Mouse (Mus musculus): ENCODE results near the gene Metap1d. TPM values are rescaled to one million over a fixed set of nuclear protein-coding genes. Genes with fewer than 3 reads are reported as not detected.

The Metap1d gene
- polyA plus RNA-seq, 1 experiment from 2014 or later, result 17.0 TPM

- no peak overlapping the region for H3K4me3 ChIP-seq (ENCODE audit: low read depth, low read length)
- H3K36me3 ChIP-seq (ENCODE audit: control insufficient read depth, insufficient read depth, low read length), result 0 out of 2 replicates have a peak, but pooled peaks cover 2% of the 10 kb centered on the region
- no peak overlapping the region for H3K27ac ChIP-seq (replicated peaks)
- H3K4me1 ChIP-seq (replicated peaks; ENCODE audit: control insufficient read depth, insufficient read depth), result no peaks in the 10 kb centered on the region
- H3K9me3 ChIP-seq (ENCODE audit: control insufficient read depth, low read length), result no peaks in the 10 kb centered on the region
- TF ChIP-seq EP300 (optimal IDR thresholded peaks at IDR 0.05) (no peak), CTCF (IDR thresholded peaks at IDR 0.05; ENCODE audit: low read depth) (no peak)
- no peak overlapping the region for H3K4me2 ChIP-seq (replicated peaks; ENCODE audit: low read depth)
- 92% methylated on average over 3 of the region's 4 CpGs for WGBS
- no peaks in the 10 kb centered on the region for H3K27me3 ChIP-seq (ENCODE audit: control insufficient read depth, insufficient read depth, low read length)
- no peak overlapping the region for H3K9ac ChIP-seq (ENCODE audit: low read length)
- no peak for ATAC-seq (ENCODE audit: low FRiP score, low TSS enrichment)
- no peak for DNase-seq (ENCODE audit: low spot score)
These were observed 17.6 kb upstream of the Metap1d start for GRCm38 (mm10) chr2:71435440-71435839.

DNA sequence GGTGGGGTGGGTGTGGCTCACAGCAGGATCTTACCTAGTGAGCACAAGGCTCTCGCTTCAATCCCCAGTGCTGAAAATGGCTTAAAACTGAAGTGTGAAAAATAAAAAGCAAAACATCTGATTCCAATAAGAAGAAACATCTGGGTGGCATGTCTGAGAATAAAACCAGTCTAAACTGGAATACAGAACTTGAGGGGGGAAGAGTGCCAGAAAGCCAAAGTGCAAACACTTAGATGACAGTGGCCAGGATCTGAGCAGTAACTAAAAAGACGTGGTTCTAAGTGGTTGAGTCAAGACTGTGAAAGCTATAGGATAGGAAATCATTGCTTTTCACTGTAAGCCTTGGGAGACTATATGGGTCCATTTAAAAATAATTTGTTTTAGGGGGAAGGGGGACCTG is 9.7 kb upstream of the Metap1d start:
- no peaks in the 10 kb centered on the region for H3K4me1 ChIP-seq (replicated peaks; ENCODE audit: control insufficient read depth, insufficient read depth)
- TF ChIP-seq CTCF (IDR thresholded peaks at IDR 0.05; ENCODE audit: low read depth), result no peak
- TF ChIP-seq EP300 (optimal IDR thresholded peaks at IDR 0.05), result no peak
- no peak for ATAC-seq (ENCODE audit: low FRiP score, low TSS enrichment)
- H3K27ac ChIP-seq (replicated peaks), result no peak overlapping the region
- no peak overlapping the region for H3K9ac ChIP-seq (ENCODE audit: low read length)
- H3K27me3 ChIP-seq (ENCODE audit: control insufficient read depth, insufficient read depth, low read length), result no peaks in the 10 kb centered on the region
- no peak overlapping the region for H3K4me3 ChIP-seq (ENCODE audit: low read depth, low read length)
- no peaks in the 10 kb centered on the region for H3K9me3 ChIP-seq (ENCODE audit: control insufficient read depth, low read length)
- 0 out of 2 replicates have a peak, but pooled peaks cover 2% of the 10 kb centered on the region for H3K36me3 ChIP-seq (ENCODE audit: control insufficient read depth, insufficient read depth, low read length)
- no peak for DNase-seq (ENCODE audit: low spot score)
- 32% methylated on average over 2 of the region's 2 CpGs for WGBS
- H3K4me2 ChIP-seq (replicated peaks; ENCODE audit: low read depth), result no peak overlapping the region

DNA sequence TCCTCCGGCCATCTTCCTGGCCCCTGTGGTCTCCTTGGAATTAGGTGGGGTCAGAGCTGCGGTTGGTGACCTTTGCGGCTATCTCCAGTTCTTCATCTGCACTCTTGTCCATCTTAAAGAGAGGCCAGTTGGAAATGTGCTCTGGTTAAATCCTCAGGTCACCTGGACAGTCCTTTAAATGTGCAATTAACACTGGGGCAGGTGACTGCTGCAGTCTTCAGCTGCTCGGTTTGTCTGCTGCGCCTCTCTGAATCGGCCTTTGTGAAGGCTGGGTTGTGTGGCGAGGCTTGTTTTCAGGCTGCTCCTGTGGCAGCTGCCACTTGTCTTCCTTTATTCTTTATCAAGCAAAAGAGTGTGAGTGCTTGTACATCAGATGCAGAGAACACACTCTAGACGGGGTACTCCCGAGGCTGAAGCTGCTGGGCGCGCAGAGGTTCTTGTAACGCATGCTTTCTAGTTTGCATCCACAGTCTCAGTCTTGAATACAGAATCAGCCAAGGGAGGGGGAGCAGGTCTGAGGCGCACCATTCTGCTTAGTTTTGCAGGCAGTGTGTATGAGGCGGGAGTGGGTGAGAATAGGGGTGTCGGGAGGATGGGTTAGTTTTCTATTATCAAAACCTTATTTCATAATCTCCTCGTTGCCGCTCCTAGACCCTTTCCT is 7.4 kb upstream of the Metap1d start:
- 57% methylated on average over 17 of the region's 17 CpGs for WGBS
- H3K4me3 ChIP-seq (ENCODE audit: low read depth, low read length), result no peak overlapping the region
- no peak overlapping the region for H3K27ac ChIP-seq (replicated peaks)
- no peaks in the 10 kb centered on the region for H3K9me3 ChIP-seq (ENCODE audit: control insufficient read depth, low read length)
- no peaks in the 10 kb centered on the region for H3K4me1 ChIP-seq (replicated peaks; ENCODE audit: control insufficient read depth, insufficient read depth)
- DNase-seq (ENCODE audit: low spot score) (no peak), ATAC-seq (ENCODE audit: low FRiP score, low TSS enrichment) (no peak)
- no peak for TF ChIP-seq EP300 (optimal IDR thresholded peaks at IDR 0.05)
- no peak for TF ChIP-seq CTCF (IDR thresholded peaks at IDR 0.05; ENCODE audit: low read depth)
- H3K4me2 ChIP-seq (replicated peaks; ENCODE audit: low read depth), result no peak overlapping the region
- no peaks in the 10 kb centered on the region for H3K27me3 ChIP-seq (ENCODE audit: control insufficient read depth, insufficient read depth, low read length)
- no peaks in the 10 kb centered on the region for H3K36me3 ChIP-seq (ENCODE audit: control insufficient read depth, insufficient read depth, low read length)
- no peak overlapping the region for H3K9ac ChIP-seq (ENCODE audit: low read length)

DNA sequence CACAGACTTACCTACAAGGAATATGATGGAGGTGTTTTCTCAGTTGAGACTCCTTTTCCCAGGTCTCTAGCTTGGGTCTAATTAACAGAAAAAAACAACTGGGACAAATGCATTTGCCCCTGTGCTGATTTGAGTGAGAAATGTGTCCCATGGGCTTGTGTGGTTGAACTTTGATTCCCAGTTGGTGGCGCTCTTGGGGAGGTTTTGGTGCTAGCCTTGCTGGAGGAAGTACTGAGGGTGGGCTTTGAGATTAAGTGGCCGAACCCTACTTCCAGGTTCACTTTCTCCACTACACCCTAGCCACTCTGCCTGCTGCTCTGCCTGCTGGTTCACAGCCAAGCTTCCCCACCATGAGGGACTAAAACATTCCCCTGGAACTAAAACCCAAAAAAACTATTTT is 3.5 kb upstream of the Metap1d start:
- no peaks in the 10 kb centered on the region for H3K27me3 ChIP-seq (ENCODE audit: control insufficient read depth, insufficient read depth, low read length)
- no peaks in the 10 kb centered on the region for H3K9me3 ChIP-seq (ENCODE audit: control insufficient read depth, low read length)
- H3K4me1 ChIP-seq (replicated peaks; ENCODE audit: control insufficient read depth, insufficient read depth), result no peaks in the 10 kb centered on the region; the same call in 1 of the 2 replicates
- H3K9ac ChIP-seq (ENCODE audit: low read length), result no peak overlapping the region
- H3K27ac ChIP-seq (replicated peaks), result no peak overlapping the region
- no peak overlapping the region for H3K4me2 ChIP-seq (replicated peaks; ENCODE audit: low read depth)
- ATAC-seq (ENCODE audit: low FRiP score, low TSS enrichment), result no peak
- no peaks in the 10 kb centered on the region for H3K36me3 ChIP-seq (ENCODE audit: control insufficient read depth, insufficient read depth, low read length)
- WGBS, result 18% methylated on average over 2 of the region's 2 CpGs
- no peak for DNase-seq (ENCODE audit: low spot score)
- peak; percentile 10; the same call in 1 of the 2 replicates for TF ChIP-seq CTCF (IDR thresholded peaks at IDR 0.05; ENCODE audit: low read depth)
- TF ChIP-seq EP300 (optimal IDR thresholded peaks at IDR 0.05), result no peak
- H3K4me3 ChIP-seq (ENCODE audit: low read depth, low read length), result no peak overlapping the region

DNA sequence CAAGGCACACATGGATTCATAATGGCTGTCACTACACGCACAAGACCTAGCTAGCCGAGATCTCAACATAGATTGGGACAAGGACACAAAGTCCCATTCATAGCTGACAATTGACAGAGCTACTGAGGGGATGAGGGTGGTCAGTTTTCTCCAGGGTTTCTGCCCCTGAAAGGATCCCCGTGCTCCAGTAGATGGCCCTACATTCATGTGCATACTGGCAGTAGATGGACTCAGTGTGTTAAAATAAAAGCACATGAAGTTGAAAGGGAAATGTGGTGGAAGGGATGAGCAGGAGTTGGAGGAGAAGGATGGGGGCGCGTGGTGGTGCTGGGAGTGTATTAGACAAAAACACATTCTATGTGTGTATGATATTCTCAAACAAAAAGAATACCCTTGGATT is 1.3 kb upstream of the Metap1d start:
- Histone ChIP-seq H3K36me3 (ENCODE audit: control insufficient read depth, insufficient read depth, low read length) (no peaks in the 10 kb centered on the region), H3K4me2 (replicated peaks; ENCODE audit: low read depth) (no peak overlapping the region), H3K9ac (ENCODE audit: low read length) (no peak overlapping the region), H3K4me1 (replicated peaks; ENCODE audit: control insufficient read depth, insufficient read depth) (no peaks in the 10 kb centered on the region; the same call in 1 of the 2 replicates), H3K9me3 (ENCODE audit: control insufficient read depth, low read length) (no peaks in the 10 kb centered on the region), H3K4me3 (ENCODE audit: low read depth, low read length) (no peak overlapping the region), H3K27me3 (ENCODE audit: control insufficient read depth, insufficient read depth, low read length) (no peaks in the 10 kb centered on the region), H3K27ac (replicated peaks) (no peak overlapping the region)
- no peak for TF ChIP-seq EP300 (optimal IDR thresholded peaks at IDR 0.05)
- TF ChIP-seq CTCF (IDR thresholded peaks at IDR 0.05; ENCODE audit: low read depth), result peak; percentile 35
- ATAC-seq (ENCODE audit: low FRiP score, low TSS enrichment) (no peak), DNase-seq (ENCODE audit: low spot score) (no peak)
- 63% methylated on average over 5 of the region's 5 CpGs for WGBS

- Histone ChIP-seq H3K9ac (ENCODE audit: low read length) (no peak overlapping the region), H3K36me3 (ENCODE audit: control insufficient read depth, insufficient read depth, low read length) (no peaks in the 10 kb centered on the region), H3K4me2 (replicated peaks; ENCODE audit: low read depth) (peak overlapping the region; percentile 79), H3K27ac (replicated peaks) (no peak overlapping the region), H3K9me3 (ENCODE audit: control insufficient read depth, low read length) (no peaks in the 10 kb centered on the region), H3K27me3 (ENCODE audit: control insufficient read depth, insufficient read depth, low read length) (no peaks in the 10 kb centered on the region), H3K4me3 (ENCODE audit: low read depth, low read length) (peak overlapping the region; percentile 53), H3K4me1 (replicated peaks; ENCODE audit: control insufficient read depth, insufficient read depth) (no peaks in the 10 kb centered on the region; the same call in 1 of the 2 replicates)
- 32% methylated on average over 4 of the region's 4 CpGs for WGBS
- no peak for TF ChIP-seq EP300 (optimal IDR thresholded peaks at IDR 0.05)
- TF ChIP-seq CTCF (IDR thresholded peaks at IDR 0.05; ENCODE audit: low read depth), result no peak
- ATAC-seq (ENCODE audit: low FRiP score, low TSS enrichment), result no peak
- no peak for DNase-seq (ENCODE audit: low spot score)
These were observed 813 bp downstream of the Metap1d start for GRCm38 (mm10) chr2:71453917-71454260.

Measured in stomach, postnatal 0 days (tissue).